Mouse (Mus musculus) ES-E14 (cell line): ENCODE results near the gene Slx4. TPM values are rescaled to one million over a fixed set of nuclear protein-coding genes. Genes with fewer than 3 reads are reported as not detected.
"Not testable (repeated sequence)": the region's sequence is repeated elsewhere in the genome, so short reads cannot be mapped to it uniquely, and the experiment has no call there.

Source experiments
- DNase-seq: peaks from one replicate; pipeline ENCODE4 v3.0.0-alpha.2; 2013; ENCODE audit warnings: low read depth, low spot score
- H3K27ac ChIP-seq: 2 replicates; pipeline ENCODE4 v1.5.1; 2012; ENCODE audit warnings: low read depth, mild to moderate bottlenecking, low read length, moderate library complexity, mixed read lengths; ENCODE audit not compliant: poor library complexity, insufficient read depth, severe bottlenecking
- H3K36me3 ChIP-seq: 2 replicates; pipeline ENCODE4 v1.6.1; 2012; ENCODE audit warnings: mild to moderate bottlenecking, low read length, moderate library complexity, mixed read lengths; ENCODE audit not compliant: control insufficient read depth, poor library complexity, insufficient read depth, severe bottlenecking
- H3K4me1 ChIP-seq, 2 experiments: fragments of 150-350 bp in 1 of 2; sonication (generic) in 1 of 2; 2 replicates each; pipeline ENCODE4 v1.6.1; 2012; ENCODE audit warnings: low read length in 2 of 2, mild to moderate bottlenecking in 1 of 2, mixed read lengths in 1 of 2; ENCODE audit not compliant: control insufficient read depth in 2 of 2, insufficient read depth in 2 of 2, poor library complexity in 1 of 2
- H3K4me3 ChIP-seq, 2 experiments: fragments of 150-350 bp in 1 of 2; sonication (generic) in 1 of 2; 2 replicates each; pipeline ENCODE4 v1.5.1; 2012; ENCODE audit warnings: low read length in 2 of 2, low read depth in 1 of 2, mild to moderate bottlenecking in 1 of 2, mixed read lengths in 1 of 2; ENCODE audit not compliant: insufficient read depth in 1 of 2, poor library complexity in 1 of 2, severe bottlenecking in 1 of 2
- H3K9ac ChIP-seq: 2 replicates; pipeline ENCODE4 v1.6.1; 2012; ENCODE audit warnings: low read depth, mild to moderate bottlenecking, low read length, mixed read lengths; ENCODE audit not compliant: poor library complexity, insufficient read depth, severe bottlenecking
- H3K9me3 ChIP-seq: fragments of 150-350 bp; sonication (generic); 2 replicates; pipeline ENCODE4 v1.6.1; 2012; ENCODE audit warnings: low read depth, mild to moderate bottlenecking, low read length; ENCODE audit not compliant: control insufficient read depth, insufficient read depth
- CHD2 ChIP-seq: IDR thresholded peaks from 2 replicates; pipeline ENCODE4 v1.6.1; 2014; ENCODE audit warnings: mild to moderate bottlenecking, low read depth, low read length, inconsistent platforms
- HCFC1 ChIP-seq: IDR thresholded peaks from 2 replicates; pipeline ENCODE4 v1.6.1; 2012; ENCODE audit warnings: low read length, inconsistent platforms, borderline replicate concordance; ENCODE audit not compliant: insufficient read depth
- MAFK ChIP-seq: IDR thresholded peaks from 2 replicates; pipeline ENCODE4 v1.6.1; 2014; ENCODE audit warnings: mild to moderate bottlenecking, low read depth, low read length, inconsistent platforms; ENCODE audit not compliant: insufficient read depth
- ZC3H11A ChIP-seq: IDR thresholded peaks from 2 replicates; pipeline ENCODE4 v1.6.1; 2012; ENCODE audit warnings: low read depth, mild to moderate bottlenecking, inconsistent platforms, low read length, borderline replicate concordance
- ZNF384 ChIP-seq: IDR thresholded peaks from 2 replicates; pipeline ENCODE4 v1.6.1; 2012; ENCODE audit warnings: low read depth, low read length, inconsistent platforms
- in situ Hi-C, 2 experiments: fragments of 600-800 bp; cut with MboI; formaldehyde crosslinking; loops; one replicate each; pipeline ENCODE4 v1.15.1; 2025; ENCODE audit warnings: low sequenced_read_pairs in 2 of 2, inconsistent platforms in 1 of 2; ENCODE audit not compliant: unreplicated experiment in 2 of 2
- total RNA-seq: library from RNA; depleted of rRNA; stranded (reverse); fragments of 300-350 nt; gene quantifications from 2 replicates; pipeline ENCODE4 v1.2.3, GENCODE M21; 2012

Slx4 gene
- total RNA-seq, 1 experiment: 40.5 TPM

DNA sequence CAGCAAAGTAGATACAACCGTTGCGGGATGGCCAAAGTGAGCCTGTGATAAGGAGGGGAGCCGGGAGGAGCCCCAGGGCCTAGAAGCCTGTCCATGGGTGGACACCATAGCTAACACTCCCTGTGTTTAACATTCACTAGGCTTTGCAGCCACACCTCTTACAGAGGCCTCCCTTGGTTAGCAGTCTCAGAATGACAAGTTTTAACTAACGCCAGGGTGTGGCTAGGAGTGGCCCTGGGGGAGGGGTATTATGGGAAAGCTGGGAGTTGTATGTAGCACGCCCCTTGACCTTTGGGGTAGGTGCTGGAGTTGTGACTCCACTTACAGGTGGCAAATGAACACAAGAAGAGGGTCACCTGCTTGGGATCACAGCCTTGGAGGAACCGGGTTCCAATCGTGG, 27.9 kb downstream of the Slx4 start:
- Histone ChIP-seq H3K27ac (no peak overlapping the region), H3K36me3 (peaks cover 15% of the 10 kb centered on the region), H3K4me1 (peaks cover 8 to 26% of the 10 kb centered on the region in 2 experiments), H3K9ac (no peak overlapping the region), H3K9me3 (no peaks in the 10 kb centered on the region), H3K4me3 (peak overlapping the region in 1 of 2 experiments; percentile 42; a peak in 1 of 4 replicates)
- no peak for TF ChIP-seq ZNF384
- TF ChIP-seq CHD2: no peak
- TF ChIP-seq MAFK: no peak
- no peak for TF ChIP-seq ZC3H11A
- TF ChIP-seq HCFC1: no peak
- in situ Hi-C loops: no loop called here
- peak; percentile 22 for DNase-seq

DNA sequence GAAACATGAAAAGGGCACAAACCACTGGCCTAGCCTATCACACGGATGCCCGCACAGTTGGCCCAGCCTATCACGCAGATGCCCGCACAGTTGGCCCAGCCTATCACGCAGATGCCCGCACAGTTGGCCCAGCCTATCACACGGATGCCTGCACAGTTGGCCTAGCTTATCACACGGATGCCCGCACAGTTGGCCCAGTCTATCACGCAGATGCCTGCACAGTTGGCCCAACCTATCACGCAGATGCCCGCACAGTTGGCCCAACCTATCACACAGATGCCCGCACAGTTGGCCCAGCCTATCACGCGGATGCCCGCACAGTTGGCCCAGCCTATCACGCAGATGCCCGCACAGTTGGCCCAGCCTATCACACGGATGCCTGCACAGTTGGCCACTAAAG, 29.1 kb downstream of the Slx4 start:
- peaks cover 8 to 26% of the 10 kb centered on the region in 2 experiments for H3K4me1 ChIP-seq
- 0 out of 2 replicates have a peak overlapping the region, but pooled peaks have one; percentile 19 for H3K9ac ChIP-seq
- TF ChIP-seq CHD2: peak; percentile 28; the same call in 1 of the 2 replicates
- H3K36me3 ChIP-seq, H3K9me3 ChIP-seq, in situ Hi-C loops, H3K27ac ChIP-seq: not testable (repeated sequence)
- H3K4me3 ChIP-seq: peak overlapping the region in 1 of 2 experiments; percentile 35; a peak in 1 of 4 replicates
- DNase-seq: peak; percentile 16

DNA sequence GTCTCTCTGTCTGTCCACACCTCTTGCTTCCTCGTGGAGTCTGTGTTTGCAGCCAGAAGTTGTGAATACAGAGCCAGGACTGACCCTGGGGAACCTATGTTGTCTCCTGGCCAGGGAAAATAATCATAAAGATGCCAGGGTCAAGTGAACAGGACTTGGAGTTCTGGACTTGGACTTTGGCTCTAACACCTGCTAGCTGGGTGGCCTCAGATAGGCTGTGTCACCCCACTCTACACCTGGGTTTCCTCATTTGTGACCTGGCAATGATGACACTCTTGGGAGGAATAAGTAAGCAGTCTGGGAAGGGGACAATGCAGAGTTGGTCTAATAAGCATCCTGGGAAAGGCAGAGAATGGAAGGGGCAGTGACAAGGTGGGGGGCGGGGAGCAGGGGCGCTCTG, 38.0 kb downstream of the Slx4 start:
- Histone ChIP-seq H3K9me3 (no peaks in the 10 kb centered on the region), H3K9ac (no peak overlapping the region), H3K36me3 (no peaks in the 10 kb centered on the region), H3K4me1 (no peaks in the 10 kb centered on the region), H3K4me3 (no peak overlapping the region), H3K27ac (no peak overlapping the region)
- in situ Hi-C loops: no loop called here
- DNase-seq: no peak
- no peak for TF ChIP-seq HCFC1
- no peak for TF ChIP-seq ZC3H11A
- no peak for TF ChIP-seq CHD2
- TF ChIP-seq MAFK: no peak
- TF ChIP-seq ZNF384: no peak

DNA sequence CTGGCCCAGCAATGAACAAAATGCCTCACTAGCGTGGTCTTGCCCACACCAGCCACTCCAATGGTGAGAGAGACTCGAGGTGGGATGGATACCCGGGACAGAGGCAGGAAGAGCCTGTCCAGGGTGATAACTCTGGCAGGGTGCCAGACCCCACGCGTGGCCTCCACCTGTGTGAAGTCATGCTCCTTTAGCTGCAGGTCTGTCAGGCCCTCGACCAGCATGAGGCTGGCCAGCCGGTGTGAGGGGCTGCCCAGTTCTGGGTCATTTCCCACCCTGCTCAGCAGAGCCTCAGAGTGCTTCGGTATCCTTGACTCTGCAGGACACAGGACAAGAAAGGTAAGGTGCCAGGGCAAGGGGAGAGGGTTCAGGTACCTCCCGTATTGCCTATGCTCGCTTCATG, 38.6 kb downstream of the Slx4 start:
- no peak for DNase-seq
- H3K4me1 ChIP-seq: no peaks in the 10 kb centered on the region
- TF ChIP-seq HCFC1: no peak
- no peak for TF ChIP-seq ZC3H11A
- TF ChIP-seq ZNF384: no peak
- TF ChIP-seq CHD2: no peak
- TF ChIP-seq MAFK: no peak
- H3K36me3 ChIP-seq: no peaks in the 10 kb centered on the region
- in situ Hi-C loops: no loop called here
- H3K9me3 ChIP-seq: no peaks in the 10 kb centered on the region
- no peak overlapping the region for H3K4me3 ChIP-seq
- H3K9ac ChIP-seq: no peak overlapping the region
- H3K27ac ChIP-seq: no peak overlapping the region

DNA sequence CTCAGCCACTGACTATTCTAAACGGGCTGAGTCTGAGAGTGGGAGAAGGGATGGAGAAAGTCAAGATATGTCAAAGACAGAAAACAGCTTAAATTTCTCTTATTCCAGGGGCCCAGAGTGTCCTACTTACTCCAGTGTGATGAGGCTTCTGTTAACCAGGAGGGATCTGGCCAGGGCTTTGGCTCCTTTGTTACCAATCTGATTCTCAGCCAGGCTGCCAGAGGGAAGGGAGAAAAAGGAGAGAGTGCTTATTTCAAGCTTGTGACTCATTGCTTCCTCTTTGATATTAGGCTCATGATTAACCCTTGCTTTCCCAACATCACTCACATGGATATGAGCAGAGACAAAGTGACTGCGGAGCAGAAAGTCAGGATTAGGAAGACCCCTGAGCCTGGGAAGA, 44.3 kb downstream of the Slx4 start:
- H3K4me1 ChIP-seq: no peaks in the 10 kb centered on the region
- no peak for DNase-seq
- no peaks in the 10 kb centered on the region for H3K36me3 ChIP-seq
- no peak for TF ChIP-seq MAFK
- no peak for TF ChIP-seq ZNF384
- no peak for TF ChIP-seq HCFC1
- TF ChIP-seq ZC3H11A: no peak
- no peak for TF ChIP-seq CHD2
- in situ Hi-C loops: no loop called here
- no peak overlapping the region for H3K4me3 ChIP-seq
- H3K9me3 ChIP-seq: no peaks in the 10 kb centered on the region
- H3K27ac ChIP-seq: no peak overlapping the region
- H3K9ac ChIP-seq: no peak overlapping the region
